Mouse (Mus musculus): ENCODE results near the gene Rab11fip5. TPM values are rescaled to one million over a fixed set of nuclear protein-coding genes. Genes with fewer than 3 reads are reported as not detected.

The Rab11fip5 gene
- polyA plus RNA-seq, 2 experiments: 15.9 to 16.9 TPM

- Histone ChIP-seq H3K9ac (ENCODE audit: low read depth, low read length, severe bottlenecking) (no peak overlapping the region), H3K4me2 (replicated peaks; ENCODE audit: low read depth, low read length, severe bottlenecking) (no peak overlapping the region), H3K36me3 (ENCODE audit: control insufficient read depth, insufficient read depth, low read length) (no peaks in the 10 kb centered on the region), H3K27ac (replicated peaks; ENCODE audit: low read depth, low read length) (no peak overlapping the region), H3K4me3 (replicated peaks; ENCODE audit: low read length) (no peak overlapping the region), H3K27me3 (ENCODE audit: control insufficient read depth, insufficient read depth, low read length) (no peaks in the 10 kb centered on the region), H3K4me1 (ENCODE audit: control insufficient read depth, insufficient read depth, low read length) (no peaks in the 10 kb centered on the region), H3K9me3 (ENCODE audit: control insufficient read depth, low read length) (no peaks in the 10 kb centered on the region)
- DNase-seq (ENCODE audit: low spot score) (peak; percentile 69), ATAC-seq (ENCODE audit: low FRiP score, low read depth) (no peak)
- 19% methylated on average over 6 of the region's 7 CpGs for WGBS
- TF ChIP-seq POLR2A (IDR thresholded peaks at IDR 0.05; ENCODE audit: borderline replicate concordance, extremely low read depth, insufficient read depth, insufficient read length): no peak
These were observed 17.4 kb upstream of the Rab11fip5 start for GRCm38 (mm10) chr6:85391803-85392202.

- no peaks in the 10 kb centered on the region for H3K9me3 ChIP-seq (ENCODE audit: control insufficient read depth, low read length)
- DNase-seq (ENCODE audit: low spot score): no peak
- TF ChIP-seq POLR2A (IDR thresholded peaks at IDR 0.05; ENCODE audit: borderline replicate concordance, extremely low read depth, insufficient read depth, insufficient read length): no peak
- H3K27ac ChIP-seq (replicated peaks; ENCODE audit: low read depth, low read length): no peak overlapping the region
- H3K4me3 ChIP-seq (replicated peaks; ENCODE audit: low read length): no peak overlapping the region
- H3K4me1 ChIP-seq (ENCODE audit: control insufficient read depth, insufficient read depth, low read length): no peaks in the 10 kb centered on the region
- 84% methylated on average over 5 of the region's 5 CpGs for WGBS
- no peak for ATAC-seq (ENCODE audit: low FRiP score, low read depth)
- no peaks in the 10 kb centered on the region for H3K36me3 ChIP-seq (ENCODE audit: control insufficient read depth, insufficient read depth, low read length)
- 0 out of 2 replicates have a peak, but pooled peaks cover 4% of the 10 kb centered on the region for H3K27me3 ChIP-seq (ENCODE audit: control insufficient read depth, insufficient read depth, low read length)
- H3K4me2 ChIP-seq (replicated peaks; ENCODE audit: low read depth, low read length, severe bottlenecking): no peak overlapping the region
- no peak overlapping the region for H3K9ac ChIP-seq (ENCODE audit: low read depth, low read length, severe bottlenecking)
These were observed 14.2 kb upstream of the Rab11fip5 start for GRCm38 (mm10) chr6:85388608-85389007.

- Histone ChIP-seq H3K27ac (replicated peaks; ENCODE audit: low read depth, low read length) (no peak overlapping the region), H3K36me3 (ENCODE audit: control insufficient read depth, insufficient read depth, low read length) (no peaks in the 10 kb centered on the region), H3K9ac (ENCODE audit: low read depth, low read length, severe bottlenecking) (no peak overlapping the region), H3K4me3 (replicated peaks; ENCODE audit: low read length) (no peak overlapping the region), H3K9me3 (ENCODE audit: control insufficient read depth, low read length) (no peaks in the 10 kb centered on the region), H3K27me3 (ENCODE audit: control insufficient read depth, insufficient read depth, low read length) (0 out of 2 replicates have a peak, but pooled peaks cover 4% of the 10 kb centered on the region), H3K4me2 (replicated peaks; ENCODE audit: low read depth, low read length, severe bottlenecking) (no peak overlapping the region), H3K4me1 (ENCODE audit: control insufficient read depth, insufficient read depth, low read length) (peaks cover 7% of the 10 kb centered on the region)
- TF ChIP-seq POLR2A (IDR thresholded peaks at IDR 0.05; ENCODE audit: borderline replicate concordance, extremely low read depth, insufficient read depth, insufficient read length): no peak
- WGBS: 86% methylated on average over 2 of the region's 2 CpGs
- no peak for ATAC-seq (ENCODE audit: low FRiP score, low read depth)
- no peak for DNase-seq (ENCODE audit: low spot score)
These were observed 8.4 kb upstream of the Rab11fip5 start for GRCm38 (mm10) chr6:85382791-85383190.

GRCm38 (mm10) chr6:85381648-85382020 is 7.2 kb upstream of the Rab11fip5 start:
- Histone ChIP-seq H3K9ac (ENCODE audit: low read depth, low read length, severe bottlenecking) (no peak overlapping the region), H3K36me3 (ENCODE audit: control insufficient read depth, insufficient read depth, low read length) (no peaks in the 10 kb centered on the region), H3K4me1 (ENCODE audit: control insufficient read depth, insufficient read depth, low read length) (peaks cover 7% of the 10 kb centered on the region), H3K4me2 (replicated peaks; ENCODE audit: low read depth, low read length, severe bottlenecking) (no peak overlapping the region), H3K4me3 (replicated peaks; ENCODE audit: low read length) (no peak overlapping the region), H3K27ac (replicated peaks; ENCODE audit: low read depth, low read length) (no peak overlapping the region), H3K27me3 (ENCODE audit: control insufficient read depth, insufficient read depth, low read length) (0 out of 2 replicates have a peak, but pooled peaks cover 4% of the 10 kb centered on the region), H3K9me3 (ENCODE audit: control insufficient read depth, low read length) (no peaks in the 10 kb centered on the region)
- no peak for TF ChIP-seq POLR2A (IDR thresholded peaks at IDR 0.05; ENCODE audit: borderline replicate concordance, extremely low read depth, insufficient read depth, insufficient read length)
- DNase-seq (ENCODE audit: low spot score): no peak
- ATAC-seq (ENCODE audit: low FRiP score, low read depth): no peak
- 75% methylated on average over 10 of the region's 10 CpGs for WGBS

GRCm38 (mm10) chr6:85380901-85381647 is 6.6 kb upstream of the Rab11fip5 start:
- Histone ChIP-seq H3K4me2 (replicated peaks; ENCODE audit: low read depth, low read length, severe bottlenecking) (peak overlapping the region; percentile 16; the same call in 1 of the 2 replicates), H3K9me3 (ENCODE audit: control insufficient read depth, low read length) (no peaks in the 10 kb centered on the region), H3K9ac (ENCODE audit: low read depth, low read length, severe bottlenecking) (no peak overlapping the region), H3K4me3 (replicated peaks; ENCODE audit: low read length) (no peak overlapping the region), H3K27me3 (ENCODE audit: control insufficient read depth, insufficient read depth, low read length) (no peaks in the 10 kb centered on the region), H3K27ac (replicated peaks; ENCODE audit: low read depth, low read length) (no peak overlapping the region), H3K36me3 (ENCODE audit: control insufficient read depth, insufficient read depth, low read length) (no peaks in the 10 kb centered on the region), H3K4me1 (ENCODE audit: control insufficient read depth, insufficient read depth, low read length) (peaks cover 7% of the 10 kb centered on the region)
- WGBS: 23% methylated on average over 17 of the region's 17 CpGs
- ATAC-seq (ENCODE audit: low FRiP score, low read depth) (no peak), DNase-seq (ENCODE audit: low spot score) (no peak)
- TF ChIP-seq POLR2A (IDR thresholded peaks at IDR 0.05; ENCODE audit: borderline replicate concordance, extremely low read depth, insufficient read depth, insufficient read length): no peak
